Mouse (Mus musculus) heart, postnatal 0 days (tissue): Measurements from ENCODE around the gene Cib4. TPM values are rescaled to one million over a fixed set of nuclear protein-coding genes. Genes with fewer than 3 reads are reported as not detected.

Source experiments
- ATAC-seq: fragments of 200-750 bp; cut with Nextera tagmentation; 2 replicates; pipeline ENCODE4 v1.8.0; 2017; ENCODE audit warnings: low read depth, moderate number of reproducible peaks, moderate library complexity; ENCODE audit not compliant: insufficient read depth
- DNase-seq: peaks from one replicate; pipeline ENCODE4 v3.0.0-alpha.2; 2016; ENCODE audit warnings: low spot score
- H3K27ac ChIP-seq: fragments of 300-500 bp; sonication (generic); 2 replicates; pipeline ENCODE4 v1.5.1; 2014; ENCODE audit warnings: low read depth, mild to moderate bottlenecking
- H3K27me3 ChIP-seq: fragments of 300-500 bp; sonication (generic); 2 replicates; pipeline ENCODE4 v1.6.1; 2014; ENCODE audit warnings: low read length, mixed read lengths; ENCODE audit not compliant: control insufficient read depth, insufficient read depth
- H3K36me3 ChIP-seq: fragments of 300-500 bp; sonication (generic); replicated peaks from 2 replicates; pipeline ENCODE4 v1.6.1; 2014; ENCODE audit warnings: low read length, mixed read lengths; ENCODE audit not compliant: control insufficient read depth, insufficient read depth
- H3K4me1 ChIP-seq: fragments of 300-500 bp; sonication (generic); 2 replicates; pipeline ENCODE4 v1.6.1; 2014; ENCODE audit warnings: antibody characterized with exemption; ENCODE audit not compliant: control insufficient read depth, insufficient read depth
- H3K4me2 ChIP-seq: fragments of 300-500 bp; sonication (generic); 2 replicates; pipeline ENCODE4 v1.6.1; 2014; ENCODE audit warnings: low read depth, mild to moderate bottlenecking, low read length, moderate library complexity
- H3K4me3 ChIP-seq: fragments of 300-500 bp; sonication (generic); 2 replicates; pipeline ENCODE4 v1.5.1; 2014; ENCODE audit warnings: low read depth, low read length
- H3K9ac ChIP-seq: fragments of 300-500 bp; sonication (generic); replicated peaks from 2 replicates; pipeline ENCODE4 v1.6.1; 2014; ENCODE audit warnings: low read depth, low read length, mixed read lengths
- H3K9me3 ChIP-seq: fragments of 300-500 bp; sonication (generic); replicated peaks from 2 replicates; pipeline ENCODE4 v1.6.1; 2016; ENCODE audit warnings: low read length; ENCODE audit not compliant: control insufficient read depth
- CTCF ChIP-seq: IDR thresholded peaks from 2 replicates; pipeline ENCODE4 v1.5.1; 2016; ENCODE audit warnings: antibody characterized with exemption, control low read depth, low read depth
- EP300 ChIP-seq: IDR thresholded peaks from 2 replicates; pipeline ENCODE4 v1.6.1; 2016; ENCODE audit warnings: antibody characterized with exemption, low read depth
- WGBS: fragments of 180-500 bp; shearing (Covaris S2); extraction: QIAGEN DNeasy Blood & Tissue Kit; methylation state at CpG from one replicate; pipeline ENCODE4 v1.1.7; 2014; 5-methylcytosine and 5-hydroxymethylcytosine counted together
- polyA plus RNA-seq: library from polyadenylated mRNA; unstranded; fragments of >200 nt; fragmentation: Nextera tagmentation; extraction: Ambion mirVana; gene quantifications from 2 replicates; pipeline ENCODE4 v1.2.1, GENCODE M21; 2015
- total RNA-seq: library from RNA; depleted of rRNA; stranded (reverse); fragments of >200 nt; gene quantifications from 2 replicates; pipeline ENCODE4 v1.2.3, GENCODE M21; 2014; ENCODE audit warnings: low replicate concordance

Gene Cib4
- total and polyA plus RNA-seq, 2 experiments from 2014 or later = not detected

DNA sequence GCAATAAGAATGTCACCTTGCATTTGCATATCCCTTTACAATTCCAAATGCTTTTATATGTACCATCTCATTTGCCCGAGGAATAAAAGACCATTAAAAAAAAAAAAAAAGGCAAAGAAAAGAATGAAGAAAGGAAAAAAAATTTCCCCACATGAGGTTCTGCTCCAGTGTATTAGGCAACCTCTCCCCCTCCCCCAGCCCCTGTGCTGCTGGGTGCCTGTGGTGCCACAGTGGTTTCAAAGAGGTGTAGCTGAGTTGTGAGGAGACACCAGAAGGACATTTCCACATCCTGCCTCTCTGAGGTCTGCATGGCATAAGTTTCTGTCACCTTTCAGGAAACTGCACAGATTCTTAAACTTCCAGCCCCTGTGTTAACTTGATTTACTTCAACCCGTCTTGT, 3.0 kb upstream of the Cib4 start:
- H3K27ac ChIP-seq = no peak overlapping the region
- no peaks in the 10 kb centered on the region for H3K36me3 ChIP-seq
- DNase-seq (no peak), ATAC-seq (no peak)
- no peaks in the 10 kb centered on the region for H3K9me3 ChIP-seq
- 0 out of 2 replicates have a peak, but pooled peaks cover 3% of the 10 kb centered on the region for H3K4me1 ChIP-seq
- no peaks in the 10 kb centered on the region for H3K27me3 ChIP-seq
- no peak overlapping the region for H3K4me2 ChIP-seq
- no peak overlapping the region for H3K9ac ChIP-seq
- TF ChIP-seq EP300 (no peak), CTCF (no peak)
- WGBS = 79% methylated on average over 2 of the region's 2 CpGs
- H3K4me3 ChIP-seq = no peak overlapping the region

DNA sequence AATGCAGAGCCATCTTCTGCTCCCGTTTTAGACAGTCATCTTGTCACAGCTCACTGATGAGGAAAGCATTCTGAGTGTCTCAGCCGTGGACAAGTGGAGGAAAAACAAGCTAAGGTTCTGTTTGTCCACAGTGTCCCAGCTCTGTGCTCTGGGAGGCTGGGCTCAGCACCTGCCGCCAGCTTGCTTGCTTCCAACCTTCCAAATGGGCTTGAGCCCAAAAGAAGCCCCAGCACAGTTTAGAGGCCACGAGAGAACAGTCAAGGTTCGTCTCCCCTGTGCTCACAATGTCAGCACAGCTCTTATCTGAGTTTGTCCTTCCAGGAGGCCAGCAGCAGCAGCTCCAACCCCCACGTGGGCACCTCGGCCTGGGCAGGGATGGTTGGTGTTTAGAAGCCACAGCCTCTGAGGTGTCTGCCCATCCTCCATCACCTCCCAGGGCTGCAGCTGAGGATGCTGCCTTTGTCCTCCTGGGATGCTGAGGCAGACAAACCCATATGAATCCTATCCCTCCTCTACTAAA, 9.5 kb downstream of the Cib4 start:
- ATAC-seq (no peak), DNase-seq (no peak)
- H3K9me3 ChIP-seq = no peaks in the 10 kb centered on the region
- 16% methylated on average over 7 of the region's 7 CpGs for WGBS
- no peak overlapping the region for H3K4me2 ChIP-seq
- no peaks in the 10 kb centered on the region for H3K27me3 ChIP-seq
- no peak overlapping the region for H3K27ac ChIP-seq
- H3K4me1 ChIP-seq = peaks cover 4% of the 10 kb centered on the region; the same call in 1 of the 2 replicates
- no peaks in the 10 kb centered on the region for H3K36me3 ChIP-seq
- TF ChIP-seq EP300 (no peak), CTCF (no peak)
- no peak overlapping the region for H3K9ac ChIP-seq
- no peak overlapping the region for H3K4me3 ChIP-seq

DNA sequence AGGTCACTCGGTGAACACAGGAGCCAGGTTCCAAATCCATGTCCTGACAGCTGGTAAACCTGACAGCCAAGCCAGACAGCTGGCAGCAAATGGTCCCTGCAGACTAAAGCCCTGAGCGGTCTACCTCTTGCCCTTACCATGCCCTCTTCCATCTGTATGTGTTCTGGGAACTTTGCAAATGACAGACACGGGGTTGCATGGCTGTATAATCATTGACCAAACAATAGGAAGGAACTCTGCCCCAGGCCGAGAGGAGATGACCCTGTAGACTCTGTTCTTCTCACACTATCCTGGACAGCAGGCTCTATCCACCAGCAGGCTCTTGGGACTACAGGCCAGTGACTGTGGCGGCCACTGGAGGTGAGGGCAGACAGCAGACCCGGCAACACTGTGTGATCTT, 11.0 kb downstream of the Cib4 start:
- Histone ChIP-seq H3K4me3 (no peak overlapping the region), H3K36me3 (no peaks in the 10 kb centered on the region), H3K9ac (no peak overlapping the region), H3K4me1 (peaks cover 4% of the 10 kb centered on the region; the same call in 1 of the 2 replicates), H3K27me3 (no peaks in the 10 kb centered on the region; the same call in 1 of the 2 replicates), H3K27ac (no peak overlapping the region), H3K4me2 (no peak overlapping the region), H3K9me3 (no peaks in the 10 kb centered on the region)
- DNase-seq (no peak), ATAC-seq (no peak)
- 78% methylated on average over 6 of the region's 6 CpGs for WGBS
- TF ChIP-seq CTCF = no peak
- TF ChIP-seq EP300 = no peak

GRCm38 (mm10) chr5:30528906-30529305, 16.7 kb downstream of the Cib4 start:
- no peak overlapping the region for H3K27ac ChIP-seq
- no peak overlapping the region for H3K9ac ChIP-seq
- ATAC-seq (no peak), DNase-seq (no peak)
- no peaks in the 10 kb centered on the region; the same call in 1 of the 2 replicates for H3K27me3 ChIP-seq
- no peak overlapping the region for H3K4me3 ChIP-seq
- TF ChIP-seq CTCF = no peak
- no peak for TF ChIP-seq EP300
- H3K36me3 ChIP-seq = no peaks in the 10 kb centered on the region
- H3K4me2 ChIP-seq = no peak overlapping the region
- H3K4me1 ChIP-seq = no peaks in the 10 kb centered on the region
- H3K9me3 ChIP-seq = no peaks in the 10 kb centered on the region
- WGBS = 50% methylated on average over 4 of the region's 4 CpGs

- Histone ChIP-seq H3K9ac (no peak overlapping the region), H3K4me1 (no peaks in the 10 kb centered on the region), H3K27ac (no peak overlapping the region), H3K4me3 (no peak overlapping the region), H3K4me2 (no peak overlapping the region), H3K27me3 (no peaks in the 10 kb centered on the region; the same call in 1 of the 2 replicates), H3K36me3 (no peaks in the 10 kb centered on the region), H3K9me3 (no peaks in the 10 kb centered on the region)
- ATAC-seq (no peak), DNase-seq (no peak)
- TF ChIP-seq CTCF (no peak), EP300 (no peak)
- WGBS = 71% methylated on average over 5 of the region's 5 CpGs
Observed at GRCm38 (mm10) chr5:30527129-30527528, 18.5 kb downstream of the Cib4 start.
